Mouse (Mus musculus) ES-Bruce4 (cell line): ENCODE data around the gene Dusp22.

Experiments used
- CTCF ChIP-seq: IDR thresholded peaks from one replicate; pipeline ENCODE4 v1.8.1; 2011; ENCODE audit warnings: low read depth, low read length
- POLR2A ChIP-seq: IDR thresholded peaks from one replicate; pipeline ENCODE4 v1.8.1; 2011; ENCODE audit warnings: low read length; ENCODE audit not compliant: insufficient read depth

DNA sequence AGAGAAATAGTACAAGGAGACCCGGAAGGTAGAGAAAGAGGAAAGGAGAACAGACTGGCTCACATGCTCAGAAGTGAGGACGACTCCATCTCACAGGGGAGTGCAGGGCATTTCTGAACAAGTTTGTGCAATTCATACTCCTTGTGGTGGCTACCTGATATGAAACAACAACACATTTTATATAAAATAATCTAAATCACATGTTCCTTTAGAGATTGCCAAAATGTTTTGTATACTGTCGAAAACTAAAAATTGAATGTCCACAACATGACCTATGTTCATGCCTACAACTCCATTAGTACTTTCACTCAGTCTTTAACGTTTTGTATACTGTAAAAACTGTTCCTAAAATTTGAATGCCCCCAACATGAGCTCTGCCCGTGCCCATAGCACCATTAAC lies 81.4 kb downstream of the Dusp22 start:
- no peak for TF ChIP-seq CTCF
- TF ChIP-seq POLR2A: no peak
